Mouse (Mus musculus) heart, embryonic 11.5 days (tissue): ENCODE data around the gene Ugcg. TPM values are rescaled to one million over a fixed set of nuclear protein-coding genes. Genes with fewer than 3 reads are reported as not detected.
"Not testable (repeated sequence)": the region's sequence is repeated elsewhere in the genome, so short reads cannot be mapped to it uniquely, and the experiment has no call there.

ENCODE experiments used
- ATAC-seq: fragments of 200-750 bp; cut with Nextera tagmentation; replicated peaks from 2 replicates; pipeline ENCODE4 v1.8.0; 2017; ENCODE audit warnings: moderate library complexity; ENCODE audit not compliant: insufficient number of reproducible peaks, low FRiP score, low TSS enrichment
- H3K27ac ChIP-seq: fragments of 300-500 bp; sonication (generic); 2 replicates; pipeline ENCODE4 v1.5.1; 2014; ENCODE audit warnings: mild to moderate bottlenecking, low read depth, low read length
- H3K27me3 ChIP-seq: fragments of 300-500 bp; sonication (generic); 2 replicates; pipeline ENCODE4 v1.6.1; 2014; ENCODE audit warnings: mild to moderate bottlenecking, low read length, mixed read lengths; ENCODE audit not compliant: control insufficient read depth, insufficient read depth
- H3K36me3 ChIP-seq: fragments of 300-500 bp; sonication (generic); 2 replicates; pipeline ENCODE4 v1.6.1; 2014; ENCODE audit warnings: mild to moderate bottlenecking, low read length, moderate library complexity, mixed read lengths; ENCODE audit not compliant: control insufficient read depth, insufficient read depth
- H3K4me1 ChIP-seq: fragments of 300-500 bp; sonication (generic); 2 replicates; pipeline ENCODE4 v1.6.1; 2014; ENCODE audit warnings: low read length; ENCODE audit not compliant: control insufficient read depth, insufficient read depth
- H3K4me2 ChIP-seq: fragments of 300-500 bp; sonication (generic); 2 replicates; pipeline ENCODE4 v1.6.1; 2014; ENCODE audit warnings: mild to moderate bottlenecking, moderate library complexity
- H3K4me3 ChIP-seq: fragments of 300-500 bp; sonication (generic); 2 replicates; pipeline ENCODE4 v1.5.1; 2014; ENCODE audit warnings: low read depth, low read length
- H3K9ac ChIP-seq: fragments of 300-500 bp; sonication (generic); 2 replicates; pipeline ENCODE4 v1.6.1; 2014; ENCODE audit warnings: mild to moderate bottlenecking, low read depth, low read length, moderate library complexity
- H3K9me3 ChIP-seq: fragments of 300-500 bp; sonication (generic); replicated peaks from 2 replicates; pipeline ENCODE4 v1.6.1; 2016; ENCODE audit warnings: low read length; ENCODE audit not compliant: control insufficient read depth
- WGBS: fragments of 180-500 bp; shearing (Covaris S2); extraction: QIAGEN DNeasy Blood & Tissue Kit; methylation state at CpG from one replicate; pipeline ENCODE4 v1.1.7; 2014; ENCODE audit not compliant: insufficient replicate concordance; 5-methylcytosine and 5-hydroxymethylcytosine counted together
- polyA plus RNA-seq: library from polyadenylated mRNA; unstranded; fragments of >200 nt; fragmentation: Nextera tagmentation; extraction: Ambion mirVana; gene quantifications from 2 replicates; pipeline ENCODE4 v1.2.1, GENCODE M21; 2014

Ugcg gene
- polyA plus RNA-seq, 1 experiment from 2014 or later = 14.8 TPM

DNA sequence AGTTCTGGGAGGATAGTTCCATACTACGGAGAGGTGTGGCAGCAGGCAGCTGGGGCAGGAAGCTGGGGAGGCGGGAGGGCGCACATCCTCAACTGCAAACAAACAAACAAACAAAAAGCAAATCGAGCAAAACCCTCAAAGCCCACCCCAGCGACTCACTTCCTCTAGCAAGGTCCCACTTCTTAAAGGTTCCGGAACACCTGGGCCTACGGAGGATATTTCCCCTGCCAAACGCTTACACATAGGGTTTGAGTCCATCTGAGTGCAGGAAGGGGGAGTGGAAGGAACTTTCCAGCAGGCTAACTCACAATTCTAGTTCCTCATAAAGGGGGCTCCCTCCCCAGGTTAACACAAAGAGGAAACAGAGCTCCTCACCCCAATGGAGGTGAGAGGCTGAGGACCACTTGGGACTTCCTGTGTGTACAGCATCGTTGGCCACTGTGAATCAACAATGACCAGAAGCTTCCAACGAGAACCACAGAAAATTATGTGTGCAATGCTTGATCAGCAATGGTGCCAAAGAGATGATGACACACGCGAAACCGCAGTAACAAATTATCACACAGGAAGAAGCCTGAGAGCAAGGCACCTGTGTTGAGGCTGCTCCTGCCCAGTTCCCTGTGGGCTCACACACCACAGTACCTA, 71.9 kb downstream of the Ugcg start:
- Histone ChIP-seq H3K4me3 (no peak overlapping the region), H3K36me3 (no peaks in the 10 kb centered on the region), H3K27ac (no peak overlapping the region), H3K27me3 (no peaks in the 10 kb centered on the region), H3K4me2 (no peak overlapping the region), H3K9me3 (no peaks in the 10 kb centered on the region), H3K9ac (no peak overlapping the region), H3K4me1 (no peaks in the 10 kb centered on the region)
- ATAC-seq = no peak
- 80% methylated on average over 13 of the region's 13 CpGs for WGBS

DNA sequence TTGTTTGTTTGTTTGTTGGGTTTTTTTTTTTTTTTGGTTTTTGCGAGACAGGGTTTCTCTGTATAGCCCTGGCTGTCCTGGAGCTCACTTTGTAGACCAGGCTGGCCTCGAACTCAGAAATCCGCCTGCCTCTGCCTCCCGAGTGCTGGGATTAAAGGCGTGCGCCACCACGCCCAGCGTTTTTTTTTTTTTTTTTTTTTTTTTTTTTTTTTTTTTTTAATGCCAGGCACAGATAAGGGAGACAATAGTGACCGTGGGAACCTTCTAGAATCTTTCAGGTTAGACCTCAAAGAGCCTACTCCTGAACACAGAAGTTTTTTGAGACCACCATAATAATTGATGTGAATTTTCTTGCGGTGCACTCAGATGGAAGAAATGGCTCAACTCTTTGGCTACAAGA, 72.5 kb downstream of the Ugcg start:
- H3K27ac ChIP-seq, ATAC-seq, H3K36me3 ChIP-seq, H3K9me3 ChIP-seq, H3K4me1 ChIP-seq, H3K27me3 ChIP-seq, H3K9ac ChIP-seq, H3K4me3 ChIP-seq, H3K4me2 ChIP-seq: not testable (repeated sequence)
- WGBS = 88% methylated on average over 4 of the region's 10 CpGs

DNA sequence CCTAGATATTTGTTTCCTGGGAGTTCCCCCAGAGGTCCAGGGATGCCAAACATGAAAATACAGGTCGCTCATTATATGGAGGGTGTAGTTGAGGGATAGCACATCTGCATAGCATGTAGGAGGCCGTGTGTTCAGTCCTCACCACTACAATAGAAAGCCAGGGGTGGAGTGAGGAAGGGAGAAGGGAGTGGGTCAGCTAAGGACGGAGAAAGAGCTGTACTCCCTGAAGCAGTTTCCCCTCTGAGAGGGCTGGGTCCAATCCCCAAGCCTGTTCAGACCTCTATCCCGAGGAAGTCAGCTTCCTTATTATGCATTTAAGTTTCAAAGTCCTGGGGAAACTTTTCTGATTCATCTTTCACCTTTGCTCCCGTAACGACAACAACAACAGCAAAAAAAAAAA, 73.1 kb downstream of the Ugcg start:
- no peak overlapping the region for H3K4me3 ChIP-seq
- ATAC-seq = no peak
- no peaks in the 10 kb centered on the region for H3K27me3 ChIP-seq

DNA sequence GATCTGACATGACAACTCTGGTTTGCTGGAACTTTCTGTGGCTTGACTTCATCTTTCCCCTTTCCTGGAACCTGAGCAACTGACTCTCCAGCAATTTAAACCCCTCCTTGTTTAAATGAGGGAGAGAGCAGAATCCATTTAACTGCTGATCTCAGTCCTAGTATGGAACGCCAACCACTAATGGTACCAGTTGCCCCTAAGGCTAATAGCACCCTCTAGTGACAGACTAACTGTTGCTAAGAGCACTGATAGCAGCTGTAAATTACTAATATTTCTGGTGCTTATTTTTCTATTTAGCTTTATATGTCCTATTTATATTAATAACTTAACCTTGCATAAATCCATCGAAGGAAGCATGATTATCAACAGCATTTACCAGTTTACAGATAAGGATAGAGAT, 74.4 kb downstream of the Ugcg start:
- H3K27ac ChIP-seq = no peak overlapping the region
- H3K9ac ChIP-seq = no peak overlapping the region
- H3K4me3 ChIP-seq = no peak overlapping the region
- no peaks in the 10 kb centered on the region for H3K36me3 ChIP-seq
- H3K4me2 ChIP-seq = no peak overlapping the region
- 74% methylated on average over 2 of the region's 2 CpGs for WGBS
- no peaks in the 10 kb centered on the region for H3K27me3 ChIP-seq
- no peaks in the 10 kb centered on the region for H3K4me1 ChIP-seq
- no peaks in the 10 kb centered on the region for H3K9me3 ChIP-seq
- no peak for ATAC-seq

More for the DNA sequence above, 73.1 kb downstream of the Ugcg start:
- WGBS = 73% methylated on average over 6 of the region's 6 CpGs
- Histone ChIP-seq H3K4me2 (no peak overlapping the region), H3K36me3 (no peaks in the 10 kb centered on the region), H3K9ac (no peak overlapping the region), H3K27ac (no peak overlapping the region), H3K4me1 (no peaks in the 10 kb centered on the region), H3K9me3 (no peaks in the 10 kb centered on the region)

DNA sequence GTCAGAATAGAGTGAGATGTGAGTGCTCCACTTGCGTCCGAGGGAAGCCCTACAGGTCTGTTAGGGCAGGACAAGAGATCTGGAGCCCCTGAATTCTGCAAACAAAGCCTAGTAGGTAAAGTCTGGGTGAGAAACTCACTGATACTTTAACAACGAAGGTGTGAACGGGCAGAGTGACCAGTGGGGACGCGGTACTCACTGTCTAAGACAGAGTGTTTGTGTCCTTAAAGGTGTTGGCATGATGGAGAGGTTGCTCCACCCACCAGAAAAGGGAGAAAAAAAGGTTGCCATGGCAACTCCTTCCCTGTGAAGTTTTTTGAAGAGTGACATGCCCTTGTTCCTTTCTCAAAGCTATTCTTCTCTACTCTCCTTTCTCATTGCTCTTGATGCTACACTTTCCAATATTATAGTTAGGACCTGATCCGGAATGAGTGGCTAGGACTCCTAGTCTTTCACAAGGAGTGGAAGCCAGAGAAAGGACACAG, 75.6 kb downstream of the Ugcg start:
- Histone ChIP-seq H3K27ac (no peak overlapping the region), H3K4me3 (no peak overlapping the region), H3K9me3 (peaks cover 7% of the 10 kb centered on the region), H3K4me2 (no peak overlapping the region), H3K36me3 (no peaks in the 10 kb centered on the region), H3K9ac (no peak overlapping the region), H3K27me3 (no peaks in the 10 kb centered on the region), H3K4me1 (no peaks in the 10 kb centered on the region)
- 61% methylated on average over 7 of the region's 7 CpGs for WGBS
- no peak for ATAC-seq

DNA sequence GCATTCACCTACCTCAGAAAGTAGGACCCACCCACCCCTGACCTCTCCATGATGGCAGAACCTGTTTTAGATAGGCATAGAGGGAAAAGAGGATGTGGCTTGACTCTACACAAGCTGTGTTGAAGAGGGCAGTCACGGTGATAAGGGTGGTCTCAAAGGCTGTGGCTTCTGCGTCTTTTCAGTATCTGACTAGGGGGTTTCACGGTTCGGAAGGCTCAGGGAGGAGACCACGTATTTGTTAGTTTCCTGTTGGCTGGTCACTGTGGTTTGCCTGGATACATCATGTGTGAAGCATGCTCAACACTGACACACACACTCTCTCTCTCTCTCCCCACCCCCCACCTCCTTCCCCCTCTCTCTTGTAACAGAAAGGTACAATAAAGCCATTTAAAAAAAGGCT, 76.1 kb downstream of the Ugcg start:
- no peak overlapping the region for H3K27ac ChIP-seq
- no peak overlapping the region for H3K4me2 ChIP-seq
- no peak overlapping the region for H3K4me3 ChIP-seq
- no peaks in the 10 kb centered on the region for H3K27me3 ChIP-seq
- no peak overlapping the region for H3K9ac ChIP-seq
- H3K9me3 ChIP-seq = peaks cover 11% of the 10 kb centered on the region
- no peak for ATAC-seq
- no peaks in the 10 kb centered on the region for H3K4me1 ChIP-seq
- no peaks in the 10 kb centered on the region for H3K36me3 ChIP-seq
- 72% methylated on average over 5 of the region's 5 CpGs for WGBS

DNA sequence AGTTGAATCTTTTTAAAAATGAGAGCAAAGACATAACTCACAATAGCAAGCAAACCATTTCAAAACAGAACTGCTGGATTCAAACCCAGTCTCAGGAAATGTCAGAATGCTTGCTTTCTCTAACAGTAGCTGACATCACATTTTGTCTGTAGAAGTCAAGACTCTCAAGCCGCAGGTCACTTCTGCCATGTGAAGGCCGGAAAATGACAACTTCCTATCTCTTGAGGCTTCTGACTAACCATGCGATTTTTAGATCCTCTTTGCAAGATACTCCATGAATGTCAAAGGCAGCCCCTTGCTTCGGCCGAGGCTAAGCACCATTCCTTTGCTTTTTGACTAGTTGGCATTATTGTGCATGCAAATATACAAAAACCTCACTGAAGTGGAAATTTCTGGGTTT, 76.6 kb downstream of the Ugcg start:
- 84% methylated on average over 5 of the region's 5 CpGs for WGBS
- Histone ChIP-seq H3K27ac (no peak overlapping the region), H3K9me3 (peaks cover 11% of the 10 kb centered on the region), H3K4me2 (no peak overlapping the region), H3K4me1 (no peaks in the 10 kb centered on the region), H3K36me3 (no peaks in the 10 kb centered on the region), H3K9ac (no peak overlapping the region), H3K27me3 (no peaks in the 10 kb centered on the region), H3K4me3 (no peak overlapping the region)
- ATAC-seq = no peak

Other genes starting within 250 kb of the Ugcg start
- gene Zkscan16, start 245.6 kb upstream of the Ugcg start, polyA plus RNA-seq = 0.20 and 0.49 TPM in 2 replicates
- 11.3 and 12.6 TPM in 2 replicates for gene Ptgr1, start 202.1 kb upstream of the Ugcg start, polyA plus RNA-seq
- gene Dnajc25, start 194.2 kb upstream of the Ugcg start, polyA plus RNA-seq = 5.9 and 10.6 TPM in 2 replicates
- gene Gm20503, start 186.0 kb upstream of the Ugcg start, polyA plus RNA-seq = 7.2 and 9.2 TPM in 2 replicates
- 54.1 and 59.8 TPM in 2 replicates for gene Gng10, start 154.2 kb upstream of the Ugcg start, polyA plus RNA-seq
- not detected in 2 replicates for gene AI481877, start 50.3 kb upstream of the Ugcg start, polyA plus RNA-seq
- gene Susd1, start 249.4 kb downstream of the Ugcg start, polyA plus RNA-seq = 5.4 and 7.0 TPM in 2 replicates